Mouse (Mus musculus): Measurements from ENCODE around the gene Olfr575. TPM values are rescaled to one million over a fixed set of nuclear protein-coding genes. Genes with fewer than 3 reads are reported as not detected.
A peak's percentile ranks its signal among the peaks of the same experiment; 100 is the strongest.

The Olfr575 gene
- not detected for total RNA-seq (2021)
- not detected in 2 replicates for polyA plus RNA-seq (2012; rRNA removed)
- long read RNA-seq, result 0 reads

DNA sequence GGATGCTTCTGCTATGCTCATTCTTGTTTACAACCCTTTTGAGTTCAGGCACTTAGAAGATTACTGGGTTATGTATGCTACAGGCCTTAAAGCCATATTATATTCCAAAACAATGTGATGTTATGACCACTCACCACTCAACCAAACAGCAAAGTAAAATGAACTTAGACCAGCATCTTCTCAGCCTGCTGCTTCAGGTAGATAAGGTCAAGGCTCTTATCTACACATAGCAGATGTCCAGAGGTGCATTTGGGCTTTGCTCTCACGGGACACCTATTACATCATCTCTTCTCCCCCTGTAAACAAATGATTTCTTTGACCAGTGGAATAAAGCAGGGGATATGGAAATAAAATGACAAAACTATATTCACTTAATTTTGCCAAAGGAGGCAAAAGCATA lies at the start of gene Olfr575:
TSS of gene Olfr575 (minus strand) at position 183 of the 400 bp plus-strand sequence.
- no peak for DNase-seq

DNA sequence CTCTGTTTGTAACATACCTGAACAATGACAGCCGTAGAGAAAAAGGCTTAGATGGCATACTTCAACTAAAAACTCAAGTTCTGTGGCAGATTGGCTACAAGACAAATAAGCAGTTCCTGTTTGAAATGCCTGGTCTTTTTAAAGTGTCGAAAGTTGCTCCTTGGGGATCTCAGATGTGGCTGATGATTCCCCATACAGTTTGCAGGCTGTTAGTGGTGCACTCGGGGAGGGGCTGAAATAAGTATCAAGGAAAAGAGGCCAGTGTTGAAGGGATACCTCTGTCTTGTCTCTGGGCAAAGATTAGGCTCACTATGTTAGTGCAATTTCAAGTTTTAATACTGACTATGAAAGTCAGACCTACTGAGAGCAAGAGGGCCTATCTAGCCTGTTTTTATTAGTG lies 30.6 kb upstream of the Olfr575 start, which contains the start of gene Olfr578:
TSS of gene Olfr578 (minus strand) at position 101 of the 400 bp plus-strand sequence.
- no peak for DNase-seq

DNA sequence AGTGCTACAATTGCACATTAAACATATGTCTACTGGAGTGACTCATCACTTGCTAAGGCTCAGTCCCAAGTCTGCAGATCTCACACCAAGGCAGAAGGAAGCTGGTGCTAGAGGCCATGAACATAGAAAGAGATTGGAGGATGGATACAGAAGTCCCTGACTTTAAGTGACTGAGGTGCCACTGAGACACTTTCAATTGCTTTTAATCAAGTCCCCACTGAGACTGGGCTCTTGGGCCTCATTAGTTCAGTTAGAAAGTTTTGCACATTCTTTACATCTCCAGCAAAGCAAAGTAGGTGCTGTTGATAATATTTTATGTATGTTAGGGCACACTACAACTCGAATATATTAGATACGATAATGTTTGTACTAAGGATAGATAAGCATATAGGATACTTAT lies 17.3 kb upstream of the Olfr575 start, which contains the start of gene Olfr577:
TSS of gene Olfr577 (minus strand) at position 101 of the 400 bp plus-strand sequence.
- DNase-seq, result no peak

DNA sequence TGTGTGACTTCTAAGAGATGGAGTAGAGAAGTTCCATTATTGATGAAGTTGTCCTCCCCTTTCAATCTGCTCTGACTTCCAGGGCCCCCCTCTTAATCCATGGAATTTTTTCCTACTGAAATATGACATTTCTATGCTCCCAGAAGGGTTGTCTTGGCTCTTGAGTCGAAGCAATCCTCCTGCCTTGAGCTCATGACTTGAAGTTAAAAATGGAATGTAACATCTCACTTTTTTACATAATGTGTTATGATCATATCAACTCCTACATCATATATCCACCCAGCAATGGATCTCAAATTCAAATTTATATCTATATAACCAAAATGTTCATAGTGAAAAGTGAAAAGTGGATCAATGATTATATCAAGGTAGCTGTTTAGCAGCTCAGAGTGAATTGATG lies 15.8 kb upstream of the Olfr575 start:
- no peak for DNase-seq

DNA sequence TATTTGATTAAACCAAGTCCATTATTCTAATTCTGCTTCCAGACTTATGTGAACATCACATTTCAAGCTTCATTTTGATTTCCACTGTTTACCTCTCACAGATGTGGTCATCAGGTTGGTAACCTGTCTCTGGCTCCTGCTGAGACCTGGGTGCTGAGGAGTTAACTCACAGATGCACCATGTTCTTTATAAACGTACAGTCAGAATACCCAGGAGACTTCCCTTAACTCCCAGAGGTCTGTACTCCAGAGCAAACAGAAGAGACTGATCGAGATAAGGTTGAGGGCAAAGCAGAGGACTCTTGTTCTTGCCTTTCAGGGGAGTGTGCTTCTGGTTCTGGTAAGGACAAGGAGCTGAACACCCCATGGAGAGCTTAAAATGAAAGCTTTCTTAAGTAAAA lies 3.8 kb upstream of the Olfr575 start, which contains the start of gene Olfr576:
TSS of gene Olfr576 (plus strand) at position 301 of the 400 bp plus-strand sequence.
- no peak for DNase-seq

DNA sequence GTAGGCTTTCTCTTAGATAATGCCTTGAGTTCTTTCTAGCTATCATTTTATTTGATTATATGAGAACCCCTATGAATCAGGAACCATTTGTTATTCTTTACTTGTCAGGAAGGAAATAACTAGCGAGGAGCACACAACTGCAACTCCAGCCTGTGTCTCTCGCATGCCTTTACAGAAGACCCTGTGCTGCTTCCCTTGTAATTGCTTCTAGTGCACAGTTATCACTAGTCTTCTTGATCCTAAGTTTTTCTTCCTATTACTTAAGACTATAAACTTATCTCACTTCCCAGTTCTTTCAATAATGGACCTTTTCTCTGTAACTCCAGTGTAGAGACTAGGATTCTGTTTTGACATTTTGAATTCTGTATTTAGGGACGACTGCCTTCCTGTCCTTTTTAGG lies 438 bp downstream of the Olfr575 start:
- DNase-seq, result no peak

DNA sequence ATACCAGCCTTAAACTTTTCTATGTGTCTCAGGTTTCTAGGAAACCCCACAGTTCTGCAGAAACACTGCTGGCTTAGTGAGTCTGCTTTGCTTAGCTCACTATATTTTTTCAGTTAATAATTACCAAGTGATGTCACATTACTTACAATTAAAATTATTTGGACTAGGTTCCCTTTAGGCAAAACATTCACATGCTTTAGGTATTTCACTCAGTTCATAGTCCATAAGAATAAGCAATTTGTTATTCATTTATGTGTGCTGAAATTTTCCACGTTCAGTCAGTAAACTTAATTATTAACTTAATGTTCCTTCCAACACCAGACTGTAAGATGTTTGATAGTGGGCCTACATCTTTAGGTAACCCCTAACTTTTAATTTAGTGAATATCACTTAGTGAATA lies 7.8 kb downstream of the Olfr575 start:
- DNase-seq, result no peak

DNA sequence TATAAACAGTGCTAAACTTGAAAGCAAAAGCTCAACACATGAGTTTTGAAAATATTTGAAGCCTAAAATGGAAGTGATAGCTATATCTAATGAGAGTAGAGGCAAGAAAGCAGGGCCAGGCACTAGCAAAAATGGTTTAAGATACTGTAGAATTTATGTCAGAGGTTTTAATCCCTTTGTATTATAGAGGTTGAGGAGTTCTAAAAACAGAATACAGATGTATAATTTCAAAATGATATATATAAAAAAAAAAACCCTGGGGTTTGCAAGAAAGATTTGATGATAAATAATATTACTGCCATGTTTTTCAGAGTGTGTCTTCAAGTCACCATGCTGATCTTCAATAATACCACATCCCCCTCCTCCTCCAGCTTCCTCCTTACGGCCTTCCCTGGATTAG lies 10.4 kb downstream of the Olfr575 start, which contains the start of gene Olfr574:
TSS of gene Olfr574 (plus strand) at position 301 of the 400 bp plus-strand sequence.
- DNase-seq, result no peak

DNA sequence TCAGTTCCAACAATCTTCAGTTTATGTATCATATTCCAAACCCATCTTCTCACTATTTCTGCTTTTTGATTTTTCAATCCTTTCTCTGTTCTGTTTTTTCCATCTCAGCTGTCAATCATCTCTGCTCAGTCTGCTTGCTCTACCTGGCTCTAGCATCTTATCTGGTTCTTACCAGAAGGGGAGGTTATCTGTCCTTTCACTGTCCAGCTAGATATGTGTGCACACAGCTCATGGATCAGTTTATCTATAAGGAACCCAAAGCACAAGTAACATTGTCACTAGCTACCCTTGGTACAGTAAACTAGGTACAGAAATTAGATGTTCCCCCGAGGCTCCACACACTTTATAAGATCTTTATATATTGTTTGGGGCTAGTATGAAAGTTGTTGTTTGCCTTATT lies 15.2 kb downstream of the Olfr575 start:
- DNase-seq, result no peak

DNA sequence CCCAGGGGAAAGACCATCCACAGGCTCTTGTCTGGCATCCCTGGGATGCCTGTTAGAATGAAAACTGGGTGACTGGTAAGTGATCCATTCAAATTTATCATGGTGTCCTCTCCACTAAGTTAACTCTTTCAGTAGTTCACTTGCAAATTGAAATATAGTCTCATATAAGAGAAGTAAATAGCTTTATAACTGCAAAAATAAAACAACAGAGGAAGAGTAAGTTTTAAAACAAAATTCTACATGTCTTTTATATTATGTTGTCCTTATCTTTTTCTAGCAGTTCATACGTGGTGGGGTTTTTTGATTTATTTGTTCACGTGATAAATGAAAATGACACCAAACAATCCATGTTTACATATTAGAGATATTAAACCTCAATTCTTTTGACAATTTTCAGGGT lies 16.1 kb downstream of the Olfr575 start, which contains the start of gene Olfr573-ps1:
TSS of gene Olfr573-ps1 (minus strand) at position 101 of the 400 bp plus-strand sequence.
- no peak for DNase-seq

DNA sequence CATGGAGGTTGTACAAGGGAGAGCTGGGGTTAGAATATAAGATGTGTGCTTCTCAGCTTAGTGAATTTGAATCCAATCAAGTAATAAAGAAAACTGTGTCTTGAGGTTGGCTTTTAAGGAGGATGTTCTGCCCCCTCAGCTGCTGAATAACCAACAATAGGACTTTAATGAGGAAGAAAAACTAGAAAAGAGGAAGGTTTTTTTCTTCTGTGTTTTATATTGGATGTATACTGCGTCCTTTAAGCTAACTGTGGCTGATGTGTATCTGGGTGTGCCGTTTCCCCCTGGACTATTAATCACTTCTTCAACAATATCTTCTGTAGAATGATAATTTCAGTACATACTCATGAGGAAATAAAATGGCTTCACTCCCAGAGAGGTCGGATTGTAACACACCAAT lies 31.5 kb downstream of the Olfr575 start:
- no peak for DNase-seq

DNA sequence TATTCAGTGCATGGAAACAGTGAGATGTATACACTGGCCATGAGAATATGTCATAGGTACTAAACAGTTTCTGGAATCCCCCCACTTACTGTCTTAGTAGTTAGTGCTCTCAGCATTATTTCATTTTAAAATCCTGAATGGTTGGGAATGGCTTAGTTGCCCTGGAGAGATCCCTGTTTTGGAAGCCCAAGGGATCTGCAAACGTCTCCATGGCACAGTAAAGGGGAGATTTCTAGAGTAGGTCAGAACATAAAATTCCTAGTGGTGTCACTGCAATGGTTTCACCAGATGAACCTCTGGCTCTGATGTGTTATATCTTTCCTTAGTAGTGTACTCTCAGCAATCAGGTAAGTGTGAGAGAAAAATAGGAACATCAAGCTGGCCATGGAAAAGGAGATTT lies 34.5 kb downstream of the Olfr575 start, which contains the start of gene Olfr572:
TSS of gene Olfr572 (plus strand) at position 301 of the 400 bp plus-strand sequence.
- DNase-seq, result no peak

DNA sequence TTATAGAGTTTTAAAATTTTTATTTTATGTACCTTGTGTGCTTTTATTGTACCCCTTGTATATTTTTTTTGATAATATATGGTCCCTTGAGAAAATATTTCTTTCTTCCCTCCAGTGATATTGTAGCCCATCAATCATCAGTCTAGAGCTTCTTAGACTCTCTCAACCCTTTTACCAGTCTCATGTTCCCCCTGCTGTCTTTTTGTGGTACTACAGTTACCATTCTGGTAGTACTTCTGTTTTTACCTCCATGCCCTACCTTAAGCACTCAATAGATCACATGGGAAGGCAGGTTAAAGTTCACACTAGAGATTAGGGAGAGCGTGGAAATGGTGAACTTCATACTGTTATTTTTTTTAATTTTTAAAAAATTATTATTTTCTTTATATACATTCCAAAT lies 38.9 kb downstream of the Olfr575 start:
- peak; percentile 9 for DNase-seq

DNA sequence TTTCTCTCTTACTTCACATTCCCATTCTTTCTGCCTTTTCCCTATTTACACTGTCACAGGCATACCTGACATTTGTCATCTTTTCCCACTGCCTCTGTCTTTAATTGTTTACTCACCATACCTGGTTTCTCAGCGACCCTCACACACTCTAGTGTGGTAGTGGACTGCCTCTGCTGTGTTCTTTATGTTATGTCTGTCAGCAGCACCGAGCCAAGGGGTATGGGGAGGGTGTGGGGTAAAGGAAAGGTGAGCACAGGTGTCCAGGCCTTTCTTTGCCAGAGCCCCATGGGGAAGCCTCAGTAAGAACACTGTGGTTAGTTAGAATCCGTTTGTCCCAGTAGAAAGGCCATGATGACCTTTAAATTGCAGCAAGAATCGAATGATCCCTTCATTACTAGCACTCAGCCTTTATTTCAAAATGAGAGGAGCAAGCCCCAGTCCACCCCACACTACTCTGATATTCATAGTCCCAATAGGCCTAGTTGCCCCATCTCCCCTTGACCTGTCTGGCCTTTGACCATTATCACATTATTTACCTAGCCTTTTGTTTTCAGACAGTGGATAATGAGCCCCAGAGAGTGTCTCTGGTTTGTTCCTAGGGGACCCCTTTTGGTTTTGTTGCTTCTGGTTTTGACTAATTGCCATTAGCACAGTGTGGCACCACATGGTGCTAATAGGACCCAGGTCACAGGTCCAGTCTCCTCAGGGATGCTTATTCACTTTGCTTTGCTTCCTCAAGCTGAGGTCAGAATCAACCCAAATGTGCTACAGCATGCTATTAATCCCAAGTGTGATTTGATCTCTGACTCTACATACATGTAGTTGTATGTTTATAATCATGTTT lies 41.3 kb downstream of the Olfr575 start, which contains the start of gene Olfr571:
TSS of gene Olfr571 (minus strand) at position 505 of the 844 bp plus-strand sequence.
- no peak for DNase-seq

DNA sequence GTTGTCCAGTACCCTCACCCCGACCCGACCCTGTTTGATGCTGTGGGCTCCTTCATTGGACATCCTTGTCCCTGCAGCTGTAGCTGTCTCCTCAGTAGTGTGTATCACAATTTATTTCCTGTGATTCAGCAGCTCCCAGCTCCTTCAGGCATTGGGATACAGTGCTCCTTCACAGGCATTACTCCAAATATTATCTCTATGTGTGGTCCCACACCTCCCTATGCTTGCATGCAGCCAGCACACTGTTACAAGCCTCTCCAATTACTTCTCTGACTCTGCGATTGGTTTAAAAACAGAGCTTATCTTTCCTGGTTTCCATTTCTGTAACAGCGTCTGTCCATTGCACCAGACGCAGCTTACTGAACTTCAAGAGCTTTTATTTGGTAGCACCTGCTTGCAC lies 42.2 kb downstream of the Olfr575 start:
- no peak for DNase-seq

DNA sequence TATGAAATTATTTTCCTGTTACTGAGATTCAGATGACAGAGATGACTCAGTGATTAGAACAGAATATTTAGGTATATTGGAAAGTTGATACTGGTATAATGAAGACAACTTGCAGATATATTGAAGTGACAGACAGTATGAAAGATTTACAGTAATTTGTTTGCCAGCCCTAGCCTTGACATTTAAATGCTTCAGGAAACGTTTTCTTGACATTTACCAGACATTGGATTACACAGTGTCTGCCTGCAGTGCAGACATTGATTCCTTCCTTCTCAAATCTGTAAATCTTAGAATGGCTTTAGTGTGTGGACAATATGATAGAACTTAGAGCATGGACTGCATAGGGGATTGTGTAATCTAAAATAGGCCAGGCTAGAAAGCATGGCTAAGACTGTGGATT lies 43.3 kb downstream of the Olfr575 start:
- DNase-seq, result no peak

Other genes with a start within 250 kb of the Olfr575 start
- gene Olfr33, start 239.7 kb downstream of the Olfr575 start, total RNA-seq (2021), result not detected
- gene Olfr33, start 239.7 kb downstream of the Olfr575 start, polyA plus RNA-seq (2012; rRNA removed), result 0.11 TPM in 1 of 2 replicates, not detected in the other
- gene Olfr559, start 231.3 kb downstream of the Olfr575 start, total RNA-seq (2021), result not detected
- gene Olfr559, start 231.3 kb downstream of the Olfr575 start, polyA plus RNA-seq (2012; rRNA removed), result not detected in 2 replicates
- not detected for gene Olfr560, start 199.4 kb downstream of the Olfr575 start, total RNA-seq (2021)
- gene Olfr560, start 199.4 kb downstream of the Olfr575 start, polyA plus RNA-seq (2012; rRNA removed), result not detected in 2 replicates
- under 1 TPM in 1 of 2 experiments, not detected in 1; 0.24 TPM for gene Olfr78, start 199.3 kb downstream of the Olfr575 start, total RNA-seq (2021)
- gene Olfr78, start 199.3 kb downstream of the Olfr575 start, polyA plus RNA-seq (2012; rRNA removed), result 0.19 and 0.46 TPM in 2 replicates
- gene Olfr561, start 187.6 kb downstream of the Olfr575 start, total RNA-seq (2021), result not detected
- not detected in 2 replicates for gene Olfr561, start 187.6 kb downstream of the Olfr575 start, polyA plus RNA-seq (2012; rRNA removed)
- not detected for gene Olfr564, start 155.3 kb downstream of the Olfr575 start, total RNA-seq (2021)
- gene Olfr564, start 155.3 kb downstream of the Olfr575 start, polyA plus RNA-seq (2012; rRNA removed), result not detected in 2 replicates
- not detected for gene Olfr566, start 100.0 kb downstream of the Olfr575 start, total RNA-seq (2021)
- gene Olfr566, start 100.0 kb downstream of the Olfr575 start, polyA plus RNA-seq (2012; rRNA removed), result not detected in 2 replicates
- not detected for gene Olfr568, start 81.7 kb downstream of the Olfr575 start, total RNA-seq (2021)
- not detected in 2 replicates for gene Olfr568, start 81.7 kb downstream of the Olfr575 start, polyA plus RNA-seq (2012; rRNA removed)
- not detected for gene Olfr569, start 67.9 kb downstream of the Olfr575 start, total RNA-seq (2021)
- not detected in 2 replicates for gene Olfr569, start 67.9 kb downstream of the Olfr575 start, polyA plus RNA-seq (2012; rRNA removed)
- not detected for gene Olfr570, start 64.2 kb downstream of the Olfr575 start, total RNA-seq (2021)
- gene Olfr570, start 64.2 kb downstream of the Olfr575 start, polyA plus RNA-seq (2012; rRNA removed), result not detected in 2 replicates
- not detected for gene Olfr571, start 41.2 kb downstream of the Olfr575 start, total RNA-seq (2021)
- gene Olfr571, start 41.2 kb downstream of the Olfr575 start, polyA plus RNA-seq (2012; rRNA removed), result not detected in 2 replicates
- not detected for gene Olfr572, start 34.4 kb downstream of the Olfr575 start, total RNA-seq (2021)
- not detected in 2 replicates for gene Olfr572, start 34.4 kb downstream of the Olfr575 start, polyA plus RNA-seq (2012; rRNA removed)
- gene Olfr573-ps1, start 16.2 kb downstream of the Olfr575 start, total RNA-seq (2021), result not detected
- gene Olfr573-ps1, start 16.2 kb downstream of the Olfr575 start, polyA plus RNA-seq (2012; rRNA removed), result not detected in 2 replicates
- gene Olfr574, start 10.3 kb downstream of the Olfr575 start, total RNA-seq (2021), result not detected
- not detected in 2 replicates for gene Olfr574, start 10.3 kb downstream of the Olfr575 start, polyA plus RNA-seq (2012; rRNA removed)
- not detected for gene Olfr576, start 3.9 kb upstream of the Olfr575 start, total RNA-seq (2021)
- not detected in 2 replicates for gene Olfr576, start 3.9 kb upstream of the Olfr575 start, polyA plus RNA-seq (2012; rRNA removed)
- gene Olfr577, start 17.2 kb upstream of the Olfr575 start, total RNA-seq (2021), result not detected
- gene Olfr577, start 17.2 kb upstream of the Olfr575 start, polyA plus RNA-seq (2012; rRNA removed), result not detected in 2 replicates
- not detected for gene Olfr578, start 30.5 kb upstream of the Olfr575 start, total RNA-seq (2021)
- not detected in 2 replicates for gene Olfr578, start 30.5 kb upstream of the Olfr575 start, polyA plus RNA-seq (2012; rRNA removed)
- not detected for gene Olfr582, start 79.2 kb upstream of the Olfr575 start, total RNA-seq (2021)
- not detected in 2 replicates for gene Olfr582, start 79.2 kb upstream of the Olfr575 start, polyA plus RNA-seq (2012; rRNA removed)
- gene Olfr583, start 92.5 kb upstream of the Olfr575 start, total RNA-seq (2021), result not detected
- gene Olfr583, start 92.5 kb upstream of the Olfr575 start, polyA plus RNA-seq (2012; rRNA removed), result not detected in 2 replicates
- not detected for gene Olfr584, start 123.1 kb upstream of the Olfr575 start, total RNA-seq (2021)
- not detected in 2 replicates for gene Olfr584, start 123.1 kb upstream of the Olfr575 start, polyA plus RNA-seq (2012; rRNA removed)
- gene Olfr585, start 138.9 kb upstream of the Olfr575 start, total RNA-seq (2021), result not detected
- not detected in 2 replicates for gene Olfr585, start 138.9 kb upstream of the Olfr575 start, polyA plus RNA-seq (2012; rRNA removed)
- not detected for gene Olfr586, start 166.9 kb upstream of the Olfr575 start, total RNA-seq (2021)
- not detected in 2 replicates for gene Olfr586, start 166.9 kb upstream of the Olfr575 start, polyA plus RNA-seq (2012; rRNA removed)
- gene Olfr588-ps1, start 182.1 kb upstream of the Olfr575 start, total RNA-seq (2021), result not detected
- gene Olfr588-ps1, start 182.1 kb upstream of the Olfr575 start, polyA plus RNA-seq (2012; rRNA removed), result not detected in 2 replicates
- not detected for gene Olfr589, start 197.6 kb upstream of the Olfr575 start, total RNA-seq (2021)
- not detected in 2 replicates for gene Olfr589, start 197.6 kb upstream of the Olfr575 start, polyA plus RNA-seq (2012; rRNA removed)
- not detected for gene Olfr591, start 219.6 kb upstream of the Olfr575 start, total RNA-seq (2021)
- not detected in 2 replicates for gene Olfr591, start 219.6 kb upstream of the Olfr575 start, polyA plus RNA-seq (2012; rRNA removed)
- gene Olfr592, start 226.0 kb upstream of the Olfr575 start, total RNA-seq (2021), result not detected
- not detected in 2 replicates for gene Olfr592, start 226.0 kb upstream of the Olfr575 start, polyA plus RNA-seq (2012; rRNA removed)

Measured in adrenal gland, adult 2 months (tissue).